Comparison of ENCODE assay signal across 19 mouse cellular contexts in the genomic region with DNA sequence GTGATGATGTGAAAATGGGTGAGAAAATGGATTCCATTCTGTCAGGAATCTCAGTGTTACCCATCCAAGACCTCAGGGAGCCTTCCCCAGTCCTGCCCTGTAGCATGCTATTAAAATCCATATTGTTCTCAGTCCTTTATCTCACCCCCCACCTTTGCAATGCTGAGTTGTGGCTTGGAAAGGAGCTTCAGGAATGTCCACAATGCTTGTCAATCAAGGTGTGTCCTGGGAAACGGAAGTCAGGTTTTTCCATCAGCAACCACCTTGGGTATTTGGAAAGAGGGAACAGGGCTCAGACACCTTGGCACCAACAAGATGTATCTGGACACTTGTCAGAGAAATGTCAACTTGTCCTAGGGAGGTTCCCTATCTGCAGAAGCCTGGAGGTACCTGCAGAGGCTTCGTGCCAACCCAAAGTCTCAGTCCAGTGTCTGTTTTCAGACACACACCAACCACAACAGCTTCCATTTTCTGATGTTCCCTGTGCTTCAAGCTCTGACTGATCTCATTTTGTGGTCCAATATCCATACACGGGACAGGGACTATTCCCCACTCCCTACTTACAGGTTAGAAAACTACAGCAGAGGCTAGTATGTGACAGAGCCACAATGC.
"Had no signal": no experiment of that assay in that cellular context is flagged by ENCODE, and none has a peak within 500 bp of the region (broad histone marks: within the 10 kb centered on the region; RNA-seq: fewer than 3 reads in every experiment).

No protein-coding gene starts in this region.

- H3K27me3 ChIP-seq: lung, embryonic 15.5 days; midbrain, embryonic 12.5 days; neural tube, embryonic 13.5 days; neural tube, embryonic 15.5 days had no signal

- DNase-seq: lung, adult 2 months; lung, postnatal 36 days; midbrain, embryonic 14.5 days; retina, postnatal 1 day; right cerebral cortex, adult 18-20 months; right cerebral cortex, postnatal 25 days; right cerebral cortex, postnatal 4 days; spleen, adult 18-20 months; thymus, adult 18-20 months; thymus, postnatal 14 days; thymus, postnatal 36 days had no signal

- H3K27ac ChIP-seq: liver, embryonic 14.5 days; lung, embryonic 15.5 days; midbrain, embryonic 10.5 days; midbrain, embryonic 12.5 days; neural tube, embryonic 13.5 days; neural tube, embryonic 15.5 days had no signal

- ATAC-seq: midbrain, embryonic 16.5 days had no signal

- H3K4me3 ChIP-seq: lung, embryonic 15.5 days; midbrain, embryonic 10.5 days; midbrain, embryonic 12.5 days; myocyte; neural tube, embryonic 13.5 days; neural tube, embryonic 15.5 days had no signal

- H3K4me2 ChIP-seq: lung, embryonic 15.5 days; midbrain, embryonic 12.5 days; neural tube, embryonic 13.5 days; neural tube, embryonic 15.5 days had no signal

- H3K9ac ChIP-seq: liver, embryonic 14.5 days; lung, embryonic 15.5 days; midbrain, embryonic 12.5 days; neural tube, embryonic 13.5 days; neural tube, embryonic 15.5 days had no signal

- H3K4me1 ChIP-seq: lung, embryonic 15.5 days had no signal

- H3K9me3 ChIP-seq: lung, embryonic 15.5 days; midbrain, embryonic 10.5 days; midbrain, embryonic 12.5 days; neural tube, embryonic 13.5 days; neural tube, embryonic 15.5 days had no signal

- H3K36me3 ChIP-seq: lung, embryonic 15.5 days; midbrain, embryonic 10.5 days; midbrain, embryonic 12.5 days; neural tube, embryonic 13.5 days; neural tube, embryonic 15.5 days had no signal
